Mouse (Mus musculus): ENCODE results near the gene Kptn.

DNA sequence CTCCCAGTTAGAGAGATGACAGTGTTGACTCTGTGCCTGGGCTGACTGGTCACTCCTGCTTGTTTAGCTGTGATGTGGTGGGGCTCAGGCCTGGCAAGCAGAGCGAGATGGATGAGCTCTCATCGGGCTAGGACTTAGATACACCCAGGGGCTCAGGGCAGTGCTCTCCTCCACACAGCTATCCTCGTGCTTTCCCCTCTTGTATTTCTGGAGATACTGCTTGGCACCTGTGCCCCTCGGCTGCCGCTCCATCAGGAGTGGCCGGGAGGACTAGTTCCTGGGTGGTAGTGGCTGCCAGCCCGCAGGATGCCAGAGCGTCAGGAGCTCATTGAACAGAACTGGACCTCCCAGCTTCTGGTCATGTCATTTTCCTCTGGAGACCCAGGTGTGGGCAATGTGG, 9.5 kb upstream of the Kptn start:
- no peak for TF ChIP-seq CTCF (IDR thresholded peaks at IDR 0.05; ENCODE audit: low read depth)
- no peak for TF ChIP-seq EP300 (IDR thresholded peaks at IDR 0.05; ENCODE audit: low read depth)
